Mouse (Mus musculus) small intestine, adult 2 months (tissue): ENCODE results near the gene Rictor. TPM values are rescaled to one million over a fixed set of nuclear protein-coding genes. Genes with fewer than 3 reads are reported as not detected.
"Not testable (repeated sequence)": the region's sequence is repeated elsewhere in the genome, so short reads cannot be mapped to it uniquely, and the experiment has no call there.

ENCODE experiments used
- H3K27ac ChIP-seq: fragments of 200-500 bp; 2 replicates; pipeline ENCODE4 v1.5.1; 2012; ENCODE audit warnings: low read depth, low read length, control low read depth, inconsistent platforms; ENCODE audit not compliant: insufficient read depth
- H3K27me3 ChIP-seq: fragments of 200-500 bp; 2 replicates; pipeline ENCODE4 v1.6.1; 2012; ENCODE audit warnings: mild to moderate bottlenecking, moderate library complexity, low read length, inconsistent platforms; ENCODE audit not compliant: control insufficient read depth, insufficient read depth
- H3K36me3 ChIP-seq: fragments of 200-500 bp; 2 replicates; pipeline ENCODE4 v1.6.1; 2012; ENCODE audit warnings: mild to moderate bottlenecking, low read length, control low read depth, inconsistent platforms; ENCODE audit not compliant: control insufficient read depth, insufficient read depth
- H3K4me1 ChIP-seq: fragments of 200-500 bp; 2 replicates; pipeline ENCODE4 v1.6.1; 2012; ENCODE audit warnings: low read length, inconsistent platforms, mixed read lengths; ENCODE audit not compliant: control insufficient read depth, insufficient read depth, insufficient read length
- H3K4me3 ChIP-seq: fragments of 200-500 bp; 2 replicates; pipeline ENCODE4 v1.5.1; 2012; ENCODE audit warnings: low read depth, mild to moderate bottlenecking, control low read depth, inconsistent platforms, low read length, moderate library complexity
- CTCF ChIP-seq: fragments of 200-500 bp; IDR thresholded peaks from 2 replicates; pipeline ENCODE4 v1.5.1; 2012; ENCODE audit warnings: low read depth, mild to moderate bottlenecking, control low read depth, inconsistent platforms, low read length, moderate library complexity, mixed read lengths; ENCODE audit not compliant: insufficient replicate concordance, insufficient read length; ENCODE audit errors: extremely low read depth
- POLR2A ChIP-seq: fragments of 200-500 bp; IDR thresholded peaks from 2 replicates; pipeline ENCODE4 v1.6.1; 2012; ENCODE audit warnings: low read depth, mild to moderate bottlenecking, control low read depth, inconsistent platforms, low read length, moderate library complexity
- WGBS: fragments of 180-500 bp; shearing (Covaris S2); methylation state at CpG from one replicate; pipeline ENCODE4 v1.1.7; 2018; 5-methylcytosine and 5-hydroxymethylcytosine counted together
- polyA plus RNA-seq: library from polyadenylated mRNA; depleted of rRNA; stranded (reverse); fragments of >200 nt; gene quantifications from 2 replicates; pipeline ENCODE4 v1.2.3, GENCODE M21; 2012

The Rictor gene
- polyA plus RNA-seq, 1 experiment = 2.5 TPM

DNA sequence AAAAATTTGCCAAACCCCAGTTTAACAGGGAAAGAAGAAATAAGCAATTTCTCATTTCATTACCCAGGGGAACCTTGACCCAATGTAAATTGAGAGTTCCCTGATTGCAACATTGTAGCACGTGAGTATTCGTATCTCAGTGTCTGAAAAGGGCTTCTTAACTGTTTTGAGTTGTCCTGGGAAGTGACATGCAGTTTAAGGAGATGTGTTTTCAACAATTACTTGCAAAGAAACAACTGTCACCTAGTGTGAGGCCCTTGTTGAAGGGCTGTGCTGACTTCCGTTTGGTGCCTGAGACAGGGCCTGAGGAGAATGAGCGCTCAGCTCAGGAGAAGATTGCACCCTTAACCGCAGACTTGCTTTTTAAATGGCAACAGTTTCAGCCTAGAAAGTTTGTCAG, 24.9 kb downstream of the Rictor start:
- H3K36me3 ChIP-seq = no peaks in the 10 kb centered on the region
- WGBS = 73% methylated on average over 5 of the region's 5 CpGs
- no peak overlapping the region for H3K27ac ChIP-seq
- H3K4me3 ChIP-seq = no peak overlapping the region
- no peak for TF ChIP-seq POLR2A
- TF ChIP-seq CTCF = no peak
- H3K4me1 ChIP-seq = no peaks in the 10 kb centered on the region
- H3K27me3 ChIP-seq = no peaks in the 10 kb centered on the region

- no peaks in the 10 kb centered on the region for H3K27me3 ChIP-seq
- H3K4me1 ChIP-seq = no peaks in the 10 kb centered on the region
- H3K27ac ChIP-seq = no peak overlapping the region
- H3K36me3 ChIP-seq = peaks cover 6% of the 10 kb centered on the region
- H3K4me3 ChIP-seq = no peak overlapping the region
- 99% methylated on average over 2 of the region's 2 CpGs for WGBS
- TF ChIP-seq POLR2A (no peak), CTCF (no peak)
Measured at GRCm38 (mm10) chr15:6739180-6739579, 31.0 kb downstream of the Rictor start.

DNA sequence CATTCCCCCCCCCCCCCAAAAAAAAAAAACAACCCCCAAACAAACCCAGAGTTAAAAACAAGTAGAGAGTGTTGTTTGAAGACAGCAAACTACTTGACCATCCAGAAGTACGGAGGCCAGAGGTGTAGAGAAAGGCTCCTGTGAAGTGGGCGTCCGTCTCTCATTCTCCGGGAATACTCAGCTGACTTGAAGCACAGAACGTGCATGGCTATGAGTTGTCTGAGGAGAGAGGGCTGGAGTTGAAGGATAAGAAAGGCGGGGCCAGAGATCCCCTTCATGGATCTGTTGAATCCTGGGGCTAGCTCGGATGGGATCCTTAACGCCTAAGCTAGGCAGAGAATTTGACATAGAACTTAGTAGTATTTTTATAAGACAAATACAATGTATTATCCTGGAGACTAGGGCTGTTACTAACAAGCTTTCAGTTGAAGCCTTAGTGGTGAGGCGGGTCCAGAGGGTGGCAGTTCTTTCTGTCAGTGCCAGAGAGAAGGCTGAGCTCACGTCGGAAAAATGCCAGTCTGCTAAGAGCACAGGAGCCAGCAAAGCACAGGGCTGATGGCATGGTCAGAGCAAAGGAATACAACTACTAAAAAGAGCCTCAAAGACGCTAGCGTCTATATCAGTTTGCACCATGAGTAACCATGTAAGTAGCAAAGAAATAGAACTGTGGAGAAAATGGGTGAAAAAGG, 34.3 kb downstream of the Rictor start:
- TF ChIP-seq POLR2A = no peak
- TF ChIP-seq CTCF = no peak
- no peaks in the 10 kb centered on the region for H3K4me1 ChIP-seq
- no peak overlapping the region for H3K27ac ChIP-seq
- WGBS = 87% methylated on average over 13 of the region's 13 CpGs
- H3K36me3 ChIP-seq = peaks cover 18% of the 10 kb centered on the region
- no peaks in the 10 kb centered on the region for H3K27me3 ChIP-seq
- no peak overlapping the region for H3K4me3 ChIP-seq

DNA sequence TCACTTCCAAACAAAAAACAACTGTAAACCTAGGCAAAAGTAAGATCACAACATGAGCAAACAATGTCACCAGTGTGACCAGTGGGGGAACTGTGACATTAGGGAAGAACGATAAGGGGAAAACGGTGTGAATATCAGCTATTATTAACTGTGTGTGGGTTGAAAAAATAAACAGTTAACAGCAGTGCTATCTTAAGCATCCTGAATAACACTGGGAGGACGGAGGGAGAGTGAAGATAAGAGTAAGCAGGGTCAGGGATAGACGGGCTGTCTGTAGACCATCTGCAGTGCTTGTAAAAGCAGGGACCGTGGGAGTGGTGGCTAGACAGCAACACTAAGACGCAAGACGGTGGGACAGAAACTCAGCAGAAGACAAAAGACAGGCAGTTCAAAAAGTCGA, 35.5 kb downstream of the Rictor start:
- WGBS = 59% methylated on average over 8 of the region's 8 CpGs
- TF ChIP-seq POLR2A = no peak
- no peak for TF ChIP-seq CTCF

GRCm38 (mm10) chr15:6746301-6746983, 38.3 kb downstream of the Rictor start:
- WGBS = 87% methylated on average over 8 of the region's 8 CpGs
- not testable (repeated sequence) for H3K27me3 ChIP-seq, H3K4me1 ChIP-seq, H3K4me3 ChIP-seq, H3K27ac ChIP-seq
- peaks cover 17% of the 10 kb centered on the region for H3K36me3 ChIP-seq

More for the DNA sequence above, 35.5 kb downstream of the Rictor start:
- Histone ChIP-seq H3K27ac (no peak overlapping the region), H3K4me1 (no peaks in the 10 kb centered on the region), H3K4me3 (no peak overlapping the region), H3K36me3 (peaks cover 21% of the 10 kb centered on the region), H3K27me3 (no peaks in the 10 kb centered on the region)

GRCm38 (mm10) chr15:6747001-6747400, 38.8 kb downstream of the Rictor start:
- TF ChIP-seq CTCF (no peak), POLR2A (no peak)
- Histone ChIP-seq H3K4me1 (no peaks in the 10 kb centered on the region), H3K36me3 (peaks cover 17% of the 10 kb centered on the region), H3K27ac (no peak overlapping the region), H3K27me3 (no peaks in the 10 kb centered on the region), H3K4me3 (no peak overlapping the region)
- 93% methylated on average over 9 of the region's 9 CpGs for WGBS

- 92% methylated on average over 2 of the region's 2 CpGs for WGBS
- H3K27ac ChIP-seq = no peak overlapping the region
Measured at GRCm38 (mm10) chr15:6754400-6754799, 46.2 kb downstream of the Rictor start.

More at GRCm38 (mm10) chr15:6754400-6754799, 46.2 kb downstream of the Rictor start:
- Histone ChIP-seq H3K27me3 (no peaks in the 10 kb centered on the region), H3K36me3 (peaks cover 11% of the 10 kb centered on the region), H3K4me3 (no peak overlapping the region), H3K4me1 (no peaks in the 10 kb centered on the region)
- TF ChIP-seq POLR2A (no peak), CTCF (no peak)
